Mouse (Mus musculus) liver, embryonic 16.5 days (tissue): Measurements from ENCODE around the gene Phf1. TPM values are rescaled to one million over a fixed set of nuclear protein-coding genes. Genes with fewer than 3 reads are reported as not detected.
"Not testable (repeated sequence)": the region's sequence is repeated elsewhere in the genome, so short reads cannot be mapped to it uniquely, and the experiment has no call there.

ENCODE experiments used
- ATAC-seq: fragments of 200-750 bp; cut with Nextera tagmentation; 2 replicates; pipeline ENCODE4 v1.8.0; 2017; ENCODE audit warnings: low read depth, mild to moderate bottlenecking, moderate number of reproducible peaks, moderate library complexity
- H3K27ac ChIP-seq: fragments of 300-500 bp; sonication (generic); 2 replicates; pipeline ENCODE4 v1.5.1; 2014; ENCODE audit warnings: mild to moderate bottlenecking, low read length
- H3K27me3 ChIP-seq: fragments of 300-500 bp; sonication (generic); 2 replicates; pipeline ENCODE4 v1.6.1; 2014; ENCODE audit warnings: low read depth, low read length, mixed read lengths; ENCODE audit not compliant: control insufficient read depth, insufficient read depth
- H3K36me3 ChIP-seq: fragments of 300-500 bp; sonication (generic); 2 replicates; pipeline ENCODE4 v1.6.1; 2014; ENCODE audit warnings: mild to moderate bottlenecking; ENCODE audit not compliant: control insufficient read depth, insufficient read depth
- H3K4me1 ChIP-seq: fragments of 300-500 bp; sonication (generic); 2 replicates; pipeline ENCODE4 v1.6.1; 2014; ENCODE audit warnings: low read depth, low read length, mixed read lengths; ENCODE audit not compliant: control insufficient read depth
- H3K4me2 ChIP-seq: fragments of 300-500 bp; sonication (generic); 2 replicates; pipeline ENCODE4 v1.6.1; 2014; ENCODE audit warnings: low read depth, low read length, mixed read lengths
- H3K4me3 ChIP-seq: fragments of 300-500 bp; sonication (generic); 2 replicates; pipeline ENCODE4 v1.5.1; 2014; ENCODE audit warnings: low read depth, mild to moderate bottlenecking, low read length
- H3K9ac ChIP-seq: fragments of 300-500 bp; sonication (generic); 2 replicates; pipeline ENCODE4 v1.6.1; 2014; ENCODE audit warnings: low read depth, low read length
- H3K9me3 ChIP-seq: fragments of 300-500 bp; sonication (generic); replicated peaks from 2 replicates; pipeline ENCODE4 v1.6.1; 2016; ENCODE audit warnings: low read length; ENCODE audit not compliant: control insufficient read depth
- WGBS: fragments of 180-500 bp; shearing (Covaris S2); extraction: QIAGEN DNeasy Blood & Tissue Kit; methylation state at CpG from one replicate; pipeline ENCODE4 v1.1.7; 2014; ENCODE audit not compliant: insufficient replicate concordance; 5-methylcytosine and 5-hydroxymethylcytosine counted together
- microRNA-seq: library from miRNA; unstranded; fragments of <30 nt; microRNA quantifications from one replicate; pipeline ENCODE4, GENCODE M21; 2016
- polyA plus RNA-seq: library from polyadenylated mRNA; unstranded; fragments of >200 nt; fragmentation: Nextera tagmentation; extraction: Ambion mirVana; gene quantifications from 2 replicates; pipeline ENCODE4 v1.2.1, GENCODE M21; 2015

Gene Phf1
- polyA plus RNA-seq, 1 experiment from 2014 or later, result 2.6 TPM

GRCm38 (mm10) chr17:26974547-26974946 lies 41.7 kb downstream of the Phf1 start:
- H3K4me2 ChIP-seq, result peak overlapping the region; percentile 96; the same call in 1 of the 2 replicates
- no peaks in the 10 kb centered on the region for H3K9me3 ChIP-seq
- no peaks in the 10 kb centered on the region for H3K27me3 ChIP-seq
- no peak overlapping the region for H3K9ac ChIP-seq
- H3K4me3 ChIP-seq, result no peak overlapping the region
- no peak for ATAC-seq
- H3K4me1 ChIP-seq, result peaks cover 28% of the 10 kb centered on the region
- peaks cover 10% of the 10 kb centered on the region for H3K36me3 ChIP-seq
- WGBS, result 83% methylated on average over 15 of the region's 15 CpGs
- no peak overlapping the region for H3K27ac ChIP-seq

DNA sequence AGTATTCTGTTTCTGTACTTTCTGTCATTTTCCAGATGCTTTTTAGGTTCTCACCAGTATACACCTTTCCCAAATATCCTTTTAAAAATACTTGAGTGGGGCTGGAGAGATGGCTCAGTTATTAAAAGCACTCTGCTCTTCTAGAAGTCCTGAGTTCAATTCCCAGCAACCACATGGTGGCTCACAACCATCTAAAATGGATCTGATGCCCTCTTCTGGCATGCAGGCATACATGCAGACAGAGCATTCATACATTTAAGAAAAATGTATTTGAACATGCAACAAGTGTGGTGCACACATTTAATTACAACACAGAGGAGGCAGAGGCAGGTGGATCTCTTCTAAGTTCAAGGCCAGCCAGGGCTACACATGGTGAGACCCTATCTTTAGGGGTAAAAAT lies 42.6 kb downstream of the Phf1 start:
- no peak overlapping the region for H3K4me2 ChIP-seq

GRCm38 (mm10) chr17:26977354-26977753 lies 44.5 kb downstream of the Phf1 start:
- not testable (repeated sequence) for H3K27ac ChIP-seq, H3K9me3 ChIP-seq, H3K9ac ChIP-seq, ATAC-seq, H3K4me3 ChIP-seq, H3K27me3 ChIP-seq, H3K4me2 ChIP-seq
- 75% methylated on average over 6 of the region's 6 CpGs for WGBS
- Histone ChIP-seq H3K36me3 (peaks cover 10% of the 10 kb centered on the region), H3K4me1 (peaks cover 20% of the 10 kb centered on the region)

More for the DNA sequence above, 42.6 kb downstream of the Phf1 start:
- Histone ChIP-seq H3K36me3 (peaks cover 10% of the 10 kb centered on the region), H3K9ac (no peak overlapping the region), H3K9me3 (no peaks in the 10 kb centered on the region), H3K4me1 (peaks cover 28% of the 10 kb centered on the region), H3K4me3 (no peak overlapping the region), H3K27ac (no peak overlapping the region), H3K27me3 (no peaks in the 10 kb centered on the region)
- ATAC-seq, result no peak

DNA sequence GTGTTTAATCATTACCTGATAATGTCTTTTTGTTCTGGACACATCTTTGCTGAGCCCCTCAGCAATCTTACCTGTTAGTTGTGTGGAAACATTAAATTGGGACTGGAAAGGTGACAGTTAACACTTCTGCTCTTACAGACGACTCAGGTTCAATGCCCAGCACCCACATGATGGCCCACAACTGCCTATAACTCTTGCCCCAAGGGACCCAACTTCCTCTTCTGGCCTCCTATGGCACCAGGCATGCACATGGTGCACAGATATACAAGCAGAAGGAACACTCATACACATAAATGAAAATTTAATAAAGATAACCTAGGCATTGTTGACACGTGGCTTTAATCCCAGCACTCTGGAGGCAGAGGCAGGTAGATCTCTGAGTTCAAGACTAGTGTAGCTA lies 46.6 kb downstream of the Phf1 start:
- no peak for ATAC-seq
- Histone ChIP-seq H3K9me3 (no peaks in the 10 kb centered on the region), H3K4me2 (no peak overlapping the region), H3K27ac (no peak overlapping the region), H3K4me1 (peaks cover 10% of the 10 kb centered on the region), H3K36me3 (peaks cover 10% of the 10 kb centered on the region), H3K9ac (no peak overlapping the region), H3K27me3 (no peaks in the 10 kb centered on the region), H3K4me3 (no peak overlapping the region)
- WGBS, result 45% methylated on average over 2 of the region's 2 CpGs

DNA sequence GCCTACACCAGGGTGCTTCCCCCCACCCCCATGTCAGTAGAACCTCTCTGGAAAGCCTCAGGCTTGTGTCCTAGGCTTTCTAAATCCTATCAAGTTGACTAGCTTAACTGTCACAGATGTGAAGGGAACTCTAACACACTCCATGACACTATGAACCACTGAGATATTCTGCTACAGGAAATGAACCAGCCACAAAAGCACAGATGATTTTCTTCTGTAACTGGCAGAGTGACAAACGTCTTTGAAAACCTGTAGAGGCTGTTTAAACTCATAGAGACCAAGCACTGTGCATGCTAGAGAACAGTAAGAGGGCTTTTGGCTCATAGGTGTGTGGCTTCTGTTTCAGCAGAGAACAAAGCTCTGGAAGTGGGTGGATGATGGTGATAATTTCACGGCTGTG lies 48.2 kb downstream of the Phf1 start:
- WGBS, result 14% methylated on average over 2 of the region's 2 CpGs
- H3K27ac ChIP-seq, result no peak overlapping the region

GRCm38 (mm10) chr17:26983382-26983781 lies 50.5 kb downstream of the Phf1 start:
- no peak for ATAC-seq
- H3K4me2 ChIP-seq, result no peak overlapping the region
- no peaks in the 10 kb centered on the region for H3K9me3 ChIP-seq
- H3K27me3 ChIP-seq, result no peaks in the 10 kb centered on the region
- WGBS, result 81% methylated on average over 4 of the region's 4 CpGs
- H3K27ac ChIP-seq, result no peak overlapping the region
- no peaks in the 10 kb centered on the region for H3K4me1 ChIP-seq
- no peaks in the 10 kb centered on the region for H3K36me3 ChIP-seq
- no peak overlapping the region for H3K4me3 ChIP-seq
- no peak overlapping the region for H3K9ac ChIP-seq

More for the DNA sequence above, 48.2 kb downstream of the Phf1 start:
- no peak for ATAC-seq
- H3K4me1 ChIP-seq, result no peaks in the 10 kb centered on the region
- no peak overlapping the region for H3K4me3 ChIP-seq
- H3K27me3 ChIP-seq, result no peaks in the 10 kb centered on the region
- H3K36me3 ChIP-seq, result peaks cover 7% of the 10 kb centered on the region
- no peaks in the 10 kb centered on the region for H3K9me3 ChIP-seq
- H3K9ac ChIP-seq, result no peak overlapping the region
- no peak overlapping the region for H3K4me2 ChIP-seq

DNA sequence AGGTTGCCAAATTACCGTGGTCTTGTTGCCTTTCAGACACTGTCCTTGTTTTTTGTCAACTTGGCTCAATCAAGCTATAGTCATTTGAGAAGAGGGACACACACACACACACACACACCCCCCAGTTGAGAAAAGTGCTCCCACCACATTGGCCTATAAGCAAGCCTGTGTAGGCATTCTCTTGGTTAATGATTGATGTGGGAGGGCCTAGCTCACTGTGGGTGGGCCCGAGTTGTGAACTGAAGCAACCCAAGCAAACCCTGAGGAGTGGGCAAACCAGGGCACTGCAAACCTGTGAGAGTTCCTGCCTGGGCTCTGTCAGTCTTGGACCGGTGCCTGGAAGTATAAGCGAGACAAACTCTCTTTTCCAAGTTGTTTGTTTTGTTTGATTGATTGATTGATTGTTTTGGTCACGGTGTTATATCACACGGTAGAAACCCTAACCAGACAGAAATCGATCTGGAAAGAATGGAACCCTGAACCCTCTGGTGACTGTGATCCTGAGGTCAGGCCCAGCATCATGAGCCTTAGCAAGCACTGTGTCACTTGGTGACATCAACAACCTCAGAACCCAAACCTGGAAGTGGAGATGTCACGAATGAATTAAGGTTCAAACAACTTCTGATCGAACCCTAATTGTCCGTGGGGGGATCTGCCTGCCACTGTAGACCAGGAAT lies 52.8 kb downstream of the Phf1 start:
- Histone ChIP-seq H3K27me3 (no peaks in the 10 kb centered on the region), H3K4me1 (no peaks in the 10 kb centered on the region), H3K4me2 (no peak overlapping the region), H3K4me3 (no peak overlapping the region), H3K27ac (no peak overlapping the region), H3K9me3 (no peaks in the 10 kb centered on the region), H3K36me3 (no peaks in the 10 kb centered on the region), H3K9ac (no peak overlapping the region)
- 65% methylated on average over 10 of the region's 10 CpGs for WGBS
- ATAC-seq, result peak; percentile 77

Small RNA genes within 50 kb of the gene (microRNA-seq; reads per million reads assigned to microRNA genes)
- gene Gm27775 (not detected), gene Mir3083 (not detected), gene Mir6968 (not detected)

Other genes with a start within 250 kb of the Phf1 start
- 4.0 and 5.9 TPM in 2 replicates for gene Crebrf, start 217.4 kb upstream of the Phf1 start, polyA plus RNA-seq
- 20.1 and 21.4 TPM in 2 replicates for gene Bnip1, start 152.0 kb upstream of the Phf1 start, polyA plus RNA-seq
- not detected in 2 replicates for gene Nkx2-5, start 88.0 kb upstream of the Phf1 start, polyA plus RNA-seq
- 4.6 and 5.3 TPM in 2 replicates for gene Kifc5b, start 16.0 kb upstream of the Phf1 start, polyA plus RNA-seq
- 73.9 and 80.2 TPM in 2 replicates for gene Cuta, start 6.5 kb downstream of the Phf1 start, polyA plus RNA-seq
- gene Syngap1, start 8.2 kb downstream of the Phf1 start, polyA plus RNA-seq, result 0.21 and 0.33 TPM in 2 replicates
- 5.0 and 5.5 TPM in 2 replicates for gene Zbtb9, start 40.1 kb downstream of the Phf1 start, polyA plus RNA-seq
- gene Bak1, start 96.0 kb downstream of the Phf1 start, polyA plus RNA-seq, result 2.3 and 2.6 TPM in 2 replicates
- gene Itpr3, start 124.3 kb downstream of the Phf1 start, polyA plus RNA-seq, result 0.90 and 1.1 TPM in 2 replicates
- 130 and 141 TPM in 2 replicates for gene Uqcc2, start 200.9 kb downstream of the Phf1 start, polyA plus RNA-seq
- gene Ip6k3, start 234.7 kb downstream of the Phf1 start, polyA plus RNA-seq, result 0.28 TPM in 1 of 2 replicates, not detected in the other